Mouse (Mus musculus) thymus, adult 18-20 months (tissue): Measurements from ENCODE around the gene Tfrc.

Experiments
- DNase-seq, 2 experiments: peaks; one replicate each; pipeline ENCODE4 v3.0.0; 2022; ENCODE audit warnings: mixed read lengths in 2 of 2

Tfrc gene

GRCm38 (mm10) chr16:32650974-32651618 is 42.4 kb downstream of the Tfrc start:
- DNase-seq: peak; percentile 39 to 72

- no peak for DNase-seq
These were observed 45.5 kb downstream of the Tfrc start for GRCm38 (mm10) chr16:32654071-32654733.

- DNase-seq: no peak
These were observed 46.8 kb downstream of the Tfrc start for GRCm38 (mm10) chr16:32655534-32655933.

DNA sequence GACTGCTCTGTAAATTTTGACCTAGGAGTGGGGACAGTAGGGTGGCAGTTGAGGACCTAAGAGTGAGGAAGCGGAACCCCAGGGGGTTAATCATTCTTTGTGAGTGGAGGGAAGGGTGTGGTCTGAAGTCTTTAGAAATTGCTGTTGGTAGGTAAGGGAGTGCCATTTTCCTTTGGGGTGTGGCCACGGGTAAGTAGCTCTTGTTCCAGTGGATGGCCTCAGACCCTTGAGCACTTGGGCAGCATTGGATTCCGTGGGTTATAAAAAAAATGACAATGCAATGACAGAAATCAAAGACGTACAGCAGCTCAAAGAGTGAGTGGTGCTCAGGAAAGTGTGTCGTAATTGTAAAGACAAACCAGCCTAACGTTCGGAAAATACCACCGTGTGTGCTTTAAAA is 47.6 kb downstream of the Tfrc start:
- DNase-seq: no peak

- DNase-seq: no peak
These were observed 48.1 kb downstream of the Tfrc start for GRCm38 (mm10) chr16:32656794-32657193.

DNA sequence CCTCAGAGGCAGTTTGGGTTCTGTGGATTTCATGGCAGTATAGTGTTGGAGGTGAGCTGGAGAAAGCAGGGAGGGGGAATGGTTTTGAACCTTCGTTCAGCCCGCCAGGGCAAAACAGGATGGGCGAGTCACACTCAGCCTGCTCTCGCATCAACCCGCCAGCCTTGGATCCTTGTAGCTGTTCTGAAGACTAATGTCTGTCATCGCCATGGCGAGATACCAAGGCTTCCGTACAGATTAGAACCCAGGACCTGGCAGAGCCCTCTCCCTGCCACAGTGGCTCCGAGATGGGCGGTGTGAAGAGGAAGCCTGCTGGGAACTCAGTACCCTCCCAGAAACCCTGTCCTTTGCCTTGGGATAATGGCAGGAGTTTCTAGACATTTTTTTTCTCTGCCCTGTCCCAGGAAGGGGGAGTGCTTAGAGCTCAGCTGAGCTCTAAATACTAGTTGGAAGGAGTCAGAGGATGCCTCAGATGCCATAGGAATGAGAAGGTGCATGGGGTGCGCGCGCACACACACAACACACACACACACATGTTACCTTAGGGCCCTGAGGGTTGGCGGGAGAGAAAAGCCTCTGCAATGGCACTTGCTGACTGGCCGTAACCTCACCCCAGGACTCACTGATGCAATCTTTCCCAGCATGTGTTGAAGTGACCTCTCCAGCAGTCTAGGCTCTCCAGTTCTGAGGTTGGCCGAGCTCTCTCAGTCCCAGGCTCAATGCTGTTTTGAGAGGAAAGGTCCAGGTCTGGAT is 49.0 kb downstream of the Tfrc start:
- no peak for DNase-seq

DNA sequence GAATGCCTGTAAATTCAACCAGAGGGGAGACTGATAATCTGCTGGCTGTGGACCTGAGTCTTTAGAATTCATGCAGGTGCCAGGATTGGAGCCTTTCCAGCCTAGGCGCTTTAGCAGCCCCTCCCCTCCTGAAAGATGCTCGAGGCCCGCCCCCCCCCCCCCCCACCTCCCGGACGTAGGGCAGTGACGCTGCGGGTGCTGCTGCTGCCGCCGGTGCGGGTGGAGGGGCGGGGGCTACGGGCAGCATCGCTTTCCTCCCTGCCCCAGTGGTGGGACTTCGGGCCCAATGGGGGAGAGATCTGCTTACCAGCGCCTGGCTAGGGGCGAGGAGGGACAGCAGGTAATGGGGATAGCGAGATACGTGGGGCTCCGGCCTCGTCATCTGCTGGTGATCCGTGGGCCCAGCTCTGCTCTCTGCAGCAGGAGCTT is 50.0 kb downstream of the Tfrc start:
- DNase-seq: no peak

- no peak for DNase-seq
These were observed 50.7 kb downstream of the Tfrc start for GRCm38 (mm10) chr16:32659385-32659784.

- peak; percentile 76 to 89 for DNase-seq
These were observed 51.4 kb downstream of the Tfrc start for GRCm38 (mm10) chr16:32660095-32660494.

- no peak for DNase-seq
These were observed 52.0 kb downstream of the Tfrc start for GRCm38 (mm10) chr16:32660557-32661321.

DNA sequence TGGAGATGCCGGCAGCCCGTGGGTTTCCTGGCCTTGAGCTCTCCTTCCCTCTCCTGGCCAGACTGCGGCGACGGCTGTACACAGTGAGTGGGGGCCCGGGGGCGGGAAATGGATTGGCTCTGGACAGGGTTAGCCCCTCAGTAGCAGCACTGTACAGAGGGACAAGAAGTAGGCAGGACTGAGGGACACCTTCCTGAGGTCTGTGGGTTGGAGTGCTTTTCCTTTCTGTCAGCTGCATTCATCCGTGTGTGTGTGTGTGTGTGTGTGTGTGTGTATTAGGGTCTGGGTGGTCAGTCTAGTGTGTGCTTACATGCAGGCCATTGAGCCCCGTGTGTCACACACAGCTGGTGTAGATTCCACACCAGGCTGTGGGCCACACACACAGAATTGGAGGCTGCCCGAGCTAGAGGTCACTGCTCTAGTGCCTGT is 52.8 kb downstream of the Tfrc start:
- DNase-seq: no peak

DNA sequence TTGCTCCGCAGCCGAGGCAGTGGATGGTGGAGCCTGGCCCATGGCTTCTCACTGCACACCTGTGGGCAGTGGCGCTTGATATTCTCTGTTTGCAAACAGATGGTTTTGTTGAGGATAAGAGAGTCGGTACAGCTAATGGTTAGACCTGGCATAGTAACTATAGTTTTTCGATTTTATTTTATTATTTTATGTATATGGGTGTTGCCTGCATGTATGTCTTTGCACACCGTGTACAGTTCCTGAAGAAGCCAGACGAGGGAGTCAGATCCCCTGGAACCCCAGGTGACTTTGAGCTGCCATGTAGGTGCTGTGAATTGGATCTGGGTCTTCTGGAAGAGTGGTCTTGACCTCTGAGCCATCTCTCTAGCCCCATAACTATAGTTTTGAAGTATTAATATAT is 53.7 kb downstream of the Tfrc start:
- DNase-seq: no peak

- no peak for DNase-seq
These were observed 54.6 kb downstream of the Tfrc start for GRCm38 (mm10) chr16:32663231-32663858.

GRCm38 (mm10) chr16:32664211-32664610 is 55.5 kb downstream of the Tfrc start:
- no peak for DNase-seq

GRCm38 (mm10) chr16:32665851-32666665 is 57.3 kb downstream of the Tfrc start:
- DNase-seq: no peak

DNA sequence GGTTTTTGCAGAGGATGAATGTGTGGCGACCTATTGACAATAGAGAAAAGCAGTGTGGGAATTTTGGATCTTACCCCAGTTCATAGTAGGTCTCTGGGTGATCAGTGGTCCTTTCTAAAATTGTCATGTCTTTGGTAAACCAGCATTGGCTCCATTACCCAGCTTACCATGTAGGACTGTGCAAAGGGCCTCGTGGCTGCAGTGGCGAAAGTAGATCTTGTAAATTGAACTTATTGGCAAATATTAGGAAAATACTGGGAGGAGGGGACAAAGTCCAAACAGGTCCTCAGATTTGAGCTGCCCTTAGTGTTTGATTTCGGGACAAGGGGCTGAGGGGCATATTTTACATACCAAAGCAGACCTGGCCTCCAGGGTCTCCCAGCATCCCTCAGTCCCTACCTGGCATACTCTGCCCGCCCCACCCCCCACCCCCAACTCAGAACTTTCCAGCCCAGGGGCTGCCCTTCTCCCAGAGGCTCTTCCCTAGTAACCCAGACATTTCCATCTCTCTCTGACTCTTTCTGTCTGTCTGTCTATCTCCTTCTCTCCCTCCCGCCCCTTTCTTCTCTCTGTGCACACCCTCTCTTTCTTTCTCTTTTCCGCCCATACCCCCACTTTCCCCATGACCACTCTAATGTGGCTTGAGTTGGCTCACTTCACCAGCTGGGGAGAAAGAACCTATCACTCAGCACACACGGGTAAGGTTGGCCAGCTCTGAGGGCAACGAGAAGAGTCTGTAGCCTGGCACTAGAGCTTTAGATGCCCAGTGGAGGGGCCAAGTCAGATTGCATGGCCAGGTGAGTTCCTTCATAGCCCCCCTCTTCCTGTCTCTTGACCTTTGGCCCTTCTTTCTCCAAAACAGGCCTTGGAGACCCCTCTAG is 58.2 kb downstream of the Tfrc start:
- no peak for DNase-seq

DNA sequence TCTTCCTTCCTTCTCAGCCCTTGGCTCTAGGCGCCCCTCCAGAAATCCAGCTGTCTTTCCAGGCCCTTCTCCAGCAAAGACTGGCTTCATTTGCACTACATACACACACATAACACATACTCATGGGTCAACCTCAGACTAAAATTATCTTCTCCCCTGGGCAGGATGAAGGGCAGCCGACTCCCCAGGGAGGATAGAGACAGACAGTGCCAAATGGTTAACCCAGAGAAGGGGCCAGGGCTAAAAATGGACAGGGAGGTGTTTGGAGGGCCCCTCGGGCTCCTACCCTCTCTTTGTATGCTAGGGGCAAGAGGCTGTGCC is 58.8 kb downstream of the Tfrc start:
- DNase-seq: no peak

- peak; percentile 63 to 81 for DNase-seq
These were observed 59.3 kb downstream of the Tfrc start for GRCm38 (mm10) chr16:32668030-32668429.

DNA sequence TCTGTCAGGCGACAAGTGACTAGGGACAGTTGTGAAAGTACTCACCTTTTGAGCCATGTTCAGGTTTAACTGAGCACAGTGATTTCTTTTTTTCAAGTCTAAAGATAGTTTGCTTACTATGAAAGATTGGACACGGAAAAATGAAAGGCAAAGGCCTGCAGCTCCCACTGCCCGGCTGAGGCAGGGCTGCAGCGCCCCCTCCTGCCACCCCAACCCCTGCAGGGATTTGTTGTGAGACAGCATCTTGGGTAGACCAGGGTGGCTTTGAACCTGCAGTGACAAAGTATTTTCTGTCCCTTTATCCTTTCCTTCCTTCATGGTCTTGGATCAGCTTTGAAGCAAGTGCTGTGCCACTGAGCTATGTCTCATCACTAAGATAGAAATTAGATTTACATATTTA is 59.8 kb downstream of the Tfrc start:
- DNase-seq: no peak

DNA sequence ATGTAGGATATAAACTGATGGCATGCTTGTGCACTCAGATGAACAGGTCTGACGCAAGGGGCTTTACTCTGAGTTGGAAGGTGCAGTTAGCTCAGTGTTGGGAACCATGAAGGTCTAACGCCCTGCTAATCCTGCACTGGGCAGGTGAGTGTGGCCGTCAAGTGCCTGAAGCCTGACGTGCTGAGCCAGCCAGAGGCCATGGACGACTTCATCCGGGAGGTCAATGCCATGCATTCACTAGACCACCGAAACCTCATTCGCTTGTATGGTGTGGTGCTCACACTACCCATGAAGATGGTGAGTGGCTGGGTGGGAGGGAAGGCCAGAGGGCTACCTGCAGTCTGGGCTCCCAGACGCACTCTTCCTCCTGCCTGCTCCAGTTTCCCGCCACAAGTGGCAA is 60.5 kb downstream of the Tfrc start:
- no peak for DNase-seq
